Mouse (Mus musculus) erythroblast, embryonic 14.5 days (primary cell): ENCODE results near the gene Olfr1496.

Experiments
- GATA1 ChIP-seq: IDR thresholded peaks from 2 replicates; pipeline ENCODE4 v1.6.1; 2012; ENCODE audit warnings: low read length, inconsistent platforms, mixed read lengths
- TAL1 ChIP-seq: IDR thresholded peaks from 3 replicates; pipeline ENCODE4 v1.6.1; 2012; ENCODE audit warnings: low read length, inconsistent platforms, mixed read lengths

- TF ChIP-seq TAL1 = no peak
- no peak for TF ChIP-seq GATA1
Measured at GRCm38 (mm10) chr19:13818827-13819226, 41.1 kb downstream of the Olfr1496 start.
